Mouse (Mus musculus) liver, adult (tissue): ENCODE measurements around the gene Rps15.

Source experiments
- GATA4 ChIP-seq: IDR thresholded peaks from 2 replicates; pipeline ENCODE4 v1.6.1; 2014; ENCODE audit warnings: mild to moderate bottlenecking, low read length; ENCODE audit not compliant: insufficient replicate concordance

The Rps15 gene

DNA sequence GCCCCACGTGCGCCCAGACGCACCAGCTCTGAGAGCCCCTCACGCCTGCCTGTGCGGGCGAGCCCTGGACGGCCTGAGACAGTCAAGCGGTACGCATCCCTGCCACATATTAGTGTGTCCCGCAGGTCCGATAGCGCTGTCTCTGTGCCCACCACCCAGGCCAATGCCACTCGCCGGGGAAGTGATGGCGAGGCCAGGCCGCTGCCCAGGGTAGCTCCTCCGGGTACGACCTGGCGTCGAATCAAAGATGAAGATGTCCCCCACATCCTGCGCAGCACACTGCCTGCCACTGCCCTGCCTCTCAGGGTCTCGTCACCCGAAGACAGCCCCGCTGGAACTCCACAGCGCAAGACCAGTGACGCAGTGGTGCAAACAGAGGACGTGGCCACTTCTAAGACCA lies 23.1 kb downstream of the Rps15 start:
- TF ChIP-seq GATA4, result no peak

DNA sequence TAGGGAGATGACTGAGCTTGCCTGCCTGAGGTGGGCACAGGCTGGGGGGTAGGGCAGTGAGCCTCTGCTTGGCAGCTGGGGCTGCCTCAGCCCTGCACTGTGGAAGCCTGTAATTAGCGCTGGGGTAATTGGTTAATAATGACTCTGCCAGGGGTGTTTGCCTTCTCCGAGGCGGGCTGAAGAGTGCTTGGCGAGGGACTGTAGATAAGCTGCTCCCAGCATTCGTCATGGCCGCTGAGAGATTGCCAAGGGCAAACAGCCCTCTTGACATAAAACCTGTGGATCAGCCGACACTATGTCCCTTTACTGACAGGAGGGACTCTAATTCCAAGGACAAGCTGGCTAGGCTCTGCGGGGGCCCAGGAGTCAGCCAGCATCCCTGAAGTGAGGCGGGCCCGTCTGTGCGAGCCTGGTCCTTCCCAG lies 24.1 kb downstream of the Rps15 start:
- no peak for TF ChIP-seq GATA4

GRCm38 (mm10) chr10:80317011-80317410 lies 24.8 kb downstream of the Rps15 start:
- TF ChIP-seq GATA4, result no peak

- peak; percentile 52; the same call in 1 of the 2 replicates for TF ChIP-seq GATA4
These were observed 28.1 kb downstream of the Rps15 start, which contains the start of gene 2310011J03Rik for GRCm38 (mm10) chr10:80320340-80320760. Gene 2310011J03Rik, minus strand, starts transcription at chr10:80320537.

DNA sequence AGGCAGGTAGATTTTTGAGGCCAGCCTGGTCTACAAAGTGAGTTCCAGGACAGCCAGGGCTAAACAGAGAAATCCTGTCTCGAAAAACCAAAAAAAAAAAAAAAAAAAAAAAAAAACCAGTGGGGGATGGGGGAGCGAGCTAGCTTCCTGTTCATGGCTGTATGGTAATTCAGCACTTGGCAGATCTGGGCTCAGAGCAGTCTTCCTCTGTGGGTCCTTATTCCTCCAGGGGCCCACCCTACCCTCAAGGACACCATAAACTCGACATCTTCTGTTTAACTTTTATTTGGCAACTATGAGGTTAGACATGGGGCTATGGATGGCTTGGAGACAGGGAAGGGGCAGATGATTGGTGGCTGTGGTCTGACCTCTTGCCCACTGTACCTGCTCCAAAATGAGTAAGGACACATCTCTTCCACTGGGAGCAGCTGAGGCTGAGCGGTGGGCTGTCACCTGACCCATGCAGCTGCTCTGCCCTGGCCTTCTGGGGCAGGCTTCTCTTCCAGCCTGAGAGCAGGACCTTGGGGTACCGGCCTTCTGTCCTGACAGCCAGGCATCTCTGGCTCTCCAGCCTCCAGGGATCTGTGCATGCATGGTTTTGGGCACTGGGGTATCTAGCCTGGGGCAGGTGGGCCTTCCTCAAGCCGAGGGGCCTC lies 28.9 kb downstream of the Rps15 start:
- no peak for TF ChIP-seq GATA4

GRCm38 (mm10) chr10:80321670-80322581 lies 29.7 kb downstream of the Rps15 start:
- TF ChIP-seq GATA4, result no peak

DNA sequence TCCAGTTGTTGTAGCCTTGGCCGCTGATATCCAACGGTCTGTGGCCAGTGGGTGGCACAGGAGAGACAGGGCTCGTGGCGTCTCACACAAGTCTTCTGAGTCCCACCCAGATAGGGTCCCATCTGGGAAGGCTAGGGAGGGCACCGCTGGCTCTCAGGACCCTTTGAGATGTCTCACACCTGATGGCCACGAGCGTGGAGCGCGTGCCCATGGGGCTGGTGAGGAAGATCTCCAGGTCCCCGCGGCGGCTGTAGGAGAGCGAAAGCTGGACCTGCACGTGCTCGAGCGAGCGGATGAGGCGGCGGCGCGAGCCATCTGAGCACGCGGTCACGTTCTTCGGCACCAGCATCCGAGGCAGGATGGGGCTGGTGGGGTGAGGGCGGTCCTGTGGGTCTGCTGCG lies 30.6 kb downstream of the Rps15 start:
- no peak for TF ChIP-seq GATA4

GRCm38 (mm10) chr10:80323261-80324119 lies 31.2 kb downstream of the Rps15 start:
- TF ChIP-seq GATA4, result no peak

GRCm38 (mm10) chr10:80324120-80325037 lies 32.1 kb downstream of the Rps15 start:
- TF ChIP-seq GATA4, result no peak

GRCm38 (mm10) chr10:80325045-80325444 lies 32.8 kb downstream of the Rps15 start:
- TF ChIP-seq GATA4, result no peak

DNA sequence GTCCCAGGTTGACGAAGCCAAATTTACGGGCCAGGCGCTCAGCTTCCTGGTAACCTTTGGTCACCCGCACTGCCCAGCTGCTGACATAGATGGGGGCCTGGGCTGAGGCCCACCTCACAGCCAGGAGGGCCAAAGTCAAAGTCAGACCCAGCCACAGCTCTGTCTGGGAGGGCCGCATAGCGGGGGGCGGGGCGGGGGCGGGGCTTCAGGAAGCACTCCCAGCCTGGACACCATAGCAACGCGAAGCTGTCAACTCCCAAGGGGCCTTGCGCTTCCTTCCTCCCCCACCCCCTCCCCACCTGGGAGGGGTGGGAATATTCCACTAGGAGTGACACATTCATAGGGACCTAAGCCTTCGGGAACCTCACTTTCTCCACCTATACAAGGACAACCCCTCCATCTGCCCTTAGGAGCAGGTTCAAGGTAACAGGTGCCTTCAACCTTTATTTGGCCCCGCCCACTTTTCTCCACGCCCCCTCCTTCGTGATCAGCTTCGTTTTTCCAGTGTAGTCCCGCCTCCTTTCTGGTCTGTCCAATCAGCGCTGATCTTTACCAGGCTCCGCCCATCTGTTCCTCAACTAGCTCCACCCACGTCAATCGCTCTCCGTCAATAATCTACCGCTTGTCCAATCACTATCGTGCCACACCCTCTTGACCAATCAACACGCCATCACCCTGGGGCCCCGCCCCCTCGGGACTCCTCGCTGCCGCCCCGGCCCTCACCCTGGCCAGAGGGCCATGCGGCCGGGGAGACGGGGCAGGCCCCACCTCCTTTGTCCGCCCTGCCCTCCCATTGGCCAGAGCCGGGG lies 37.2 kb downstream of the Rps15 start, which contains the start of the genes Pcsk4 and Reep6:
Gene Pcsk4 (minus strand): TSS at position 226 of the 809 bp plus-strand sequence.
Gene Reep6 (plus strand): TSS at position 681 of the 809 bp plus-strand sequence.
- TF ChIP-seq GATA4, result no peak

DNA sequence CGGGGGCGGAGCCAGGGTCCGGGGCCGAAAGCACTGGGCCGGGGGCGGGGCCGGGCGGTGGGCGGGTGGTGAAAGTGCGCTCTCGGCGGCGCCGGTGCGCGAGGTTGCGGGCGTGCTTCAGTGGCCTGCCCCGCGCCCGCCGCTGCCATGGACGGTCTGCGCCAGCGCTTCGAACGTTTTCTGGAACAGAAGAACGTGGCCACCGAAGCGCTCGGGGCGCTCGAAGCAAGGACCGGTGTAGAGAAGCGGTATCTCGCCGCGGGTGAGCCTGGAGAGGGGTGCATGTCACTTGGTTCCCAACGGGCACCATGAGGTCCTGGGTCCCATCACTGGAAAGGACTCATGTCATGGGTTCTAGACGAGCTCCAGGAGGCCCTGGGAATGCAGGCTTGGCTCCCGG lies 37.8 kb downstream of the Rps15 start:
- TF ChIP-seq GATA4, result no peak

DNA sequence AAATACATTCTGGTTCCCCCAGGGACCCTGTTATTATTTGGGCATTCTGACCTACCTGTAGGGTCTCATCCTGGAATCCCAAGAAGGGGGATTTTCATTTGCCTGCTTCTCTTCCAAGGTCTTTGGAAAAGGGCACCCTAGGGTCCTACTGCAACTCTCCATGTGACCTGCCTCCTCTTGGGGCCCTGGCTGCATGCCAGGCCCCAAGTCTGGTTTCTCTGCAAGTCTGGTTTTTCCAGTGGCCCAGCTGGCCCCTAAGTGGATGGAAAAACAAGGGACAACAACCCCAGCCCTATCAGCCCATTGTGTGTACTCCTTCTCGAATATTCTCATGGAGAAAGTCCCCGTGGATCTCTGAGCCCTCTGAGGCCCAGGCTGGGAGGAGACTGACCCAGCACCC lies 38.6 kb downstream of the Rps15 start:
- no peak for TF ChIP-seq GATA4
